Mouse (Mus musculus) kidney, embryonic 14.5 days (tissue): ENCODE results near the gene BC052040. TPM values are rescaled to one million over a fixed set of nuclear protein-coding genes. Genes with fewer than 3 reads are reported as not detected.

ENCODE experiments used
- ATAC-seq: fragments of 200-750 bp; cut with Nextera tagmentation; 2 replicates; pipeline ENCODE4 v1.8.0; 2017; ENCODE audit warnings: moderate number of reproducible peaks, mild to moderate bottlenecking, moderate TSS enrichment, moderate library complexity; ENCODE audit not compliant: low FRiP score, low TSS enrichment
- H3K27ac ChIP-seq: fragments of 300-500 bp; sonication (generic); 2 replicates; pipeline ENCODE4 v1.5.1; 2014; ENCODE audit warnings: low read depth, mild to moderate bottlenecking, low read length, moderate library complexity, mixed read lengths
- H3K27me3 ChIP-seq: fragments of 300-500 bp; sonication (generic); 2 replicates; pipeline ENCODE4 v1.6.1; 2014; ENCODE audit warnings: mild to moderate bottlenecking, low read length; ENCODE audit not compliant: control insufficient read depth, insufficient read depth
- H3K36me3 ChIP-seq: fragments of 300-500 bp; sonication (generic); 2 replicates; pipeline ENCODE4 v1.6.1; 2014; ENCODE audit warnings: low read length, mixed read lengths; ENCODE audit not compliant: control insufficient read depth, insufficient read depth
- H3K4me1 ChIP-seq: fragments of 300-500 bp; sonication (generic); 2 replicates; pipeline ENCODE4 v1.6.1; 2014; ENCODE audit warnings: low read length, mixed read lengths; ENCODE audit not compliant: control insufficient read depth, insufficient read depth
- H3K4me2 ChIP-seq: fragments of 300-500 bp; sonication (generic); replicated peaks from 2 replicates; pipeline ENCODE4 v1.6.1; 2014; ENCODE audit warnings: low read depth, mild to moderate bottlenecking, low read length
- H3K4me3 ChIP-seq: fragments of 300-500 bp; sonication (generic); 2 replicates; pipeline ENCODE4 v1.5.1; 2014; ENCODE audit warnings: mild to moderate bottlenecking, low read length
- H3K9ac ChIP-seq: fragments of 300-500 bp; sonication (generic); 2 replicates; pipeline ENCODE4 v1.6.1; 2014; ENCODE audit warnings: low read depth, mild to moderate bottlenecking, low read length, moderate library complexity
- H3K9me3 ChIP-seq: fragments of 300-500 bp; sonication (generic); 2 replicates; pipeline ENCODE4 v1.6.1; 2016; ENCODE audit warnings: low read length; ENCODE audit not compliant: control insufficient read depth
- WGBS: fragments of 180-500 bp; shearing (Covaris S2); extraction: QIAGEN DNeasy Blood & Tissue Kit; methylation state at CpG from one replicate; pipeline ENCODE4 v1.1.7; 2014; 5-methylcytosine and 5-hydroxymethylcytosine counted together
- polyA plus RNA-seq: library from polyadenylated mRNA; unstranded; fragments of >200 nt; fragmentation: Nextera tagmentation; extraction: Ambion mirVana; gene quantifications from 2 replicates; pipeline ENCODE4 v1.2.1, GENCODE M21; 2014

The BC052040 gene
- polyA plus RNA-seq, 1 experiment from 2014 or later = 16.2 TPM

DNA sequence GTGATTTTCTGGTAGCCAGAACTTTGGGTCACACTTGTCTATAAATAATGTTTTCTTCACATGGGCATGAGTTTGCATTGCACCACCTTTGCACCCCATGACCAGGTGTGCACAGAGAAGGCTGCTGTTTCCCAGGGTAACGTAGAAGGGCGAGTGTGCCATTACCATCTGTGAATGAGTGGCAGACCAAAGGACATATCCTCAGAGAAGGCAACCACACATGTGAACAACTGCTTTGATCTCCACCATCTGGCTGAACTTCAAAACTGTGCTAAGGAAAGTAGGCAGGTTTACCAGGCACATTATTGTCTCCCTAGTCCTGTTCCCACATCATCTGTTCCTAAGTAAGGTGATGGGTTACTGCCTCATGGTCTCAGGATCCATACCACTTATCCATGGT lies 86.0 kb downstream of the BC052040 start:
- 86% methylated on average over 2 of the region's 2 CpGs for whole genome bisulfite sequencing
- ATAC-seq = no peak
- no peak overlapping the region for H3K9ac ChIP-seq

DNA sequence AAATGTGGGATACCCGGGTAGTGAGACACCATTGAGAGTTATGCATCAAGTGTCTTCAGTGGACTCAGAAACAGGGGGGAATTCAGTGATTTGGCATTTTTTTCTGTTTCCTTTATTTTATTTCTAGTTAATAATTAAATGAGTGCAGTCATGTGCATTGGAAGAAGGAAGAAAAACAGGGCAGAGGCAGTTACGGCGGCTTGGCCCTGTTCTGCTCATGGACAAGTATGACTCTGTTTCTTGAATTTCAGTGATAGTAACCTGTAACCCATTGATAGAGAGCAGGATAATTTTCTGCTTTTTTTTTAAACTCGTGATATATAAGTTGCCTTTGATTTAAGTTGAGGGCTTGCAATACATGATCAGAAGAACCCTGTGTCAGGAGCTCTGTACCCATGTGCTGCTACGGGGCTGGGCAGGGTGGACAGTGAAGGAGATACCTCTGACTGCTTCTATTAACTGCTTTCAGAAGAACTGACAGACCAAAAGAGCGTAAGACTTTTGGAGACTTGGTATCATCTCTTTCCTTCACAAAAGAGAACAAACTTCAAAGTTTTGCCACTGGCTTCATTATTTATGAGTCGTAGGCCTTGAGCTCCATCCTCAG lies 91.6 kb downstream of the BC052040 start:
- peaks cover 3% of the 10 kb centered on the region; the same call in 1 of the 2 replicates for H3K4me1 ChIP-seq
- 72% methylated on average over 7 of the region's 7 CpGs for WGBS
- H3K9ac ChIP-seq = no peak overlapping the region
- ATAC-seq = peak; percentile 68; the same call in 1 of the 2 replicates
- peak overlapping the region; percentile 57 for H3K27ac ChIP-seq
- no peaks in the 10 kb centered on the region for H3K27me3 ChIP-seq
- H3K4me3 ChIP-seq = no peak overlapping the region
- no peaks in the 10 kb centered on the region for H3K36me3 ChIP-seq
- H3K4me2 ChIP-seq = no peak overlapping the region
- no peaks in the 10 kb centered on the region for H3K9me3 ChIP-seq

More for the DNA sequence above, 86.0 kb downstream of the BC052040 start:
- Histone ChIP-seq H3K27me3 (no peaks in the 10 kb centered on the region), H3K4me3 (no peak overlapping the region), H3K9me3 (no peaks in the 10 kb centered on the region), H3K36me3 (no peaks in the 10 kb centered on the region), H3K27ac (no peak overlapping the region), H3K4me1 (no peaks in the 10 kb centered on the region), H3K4me2 (no peak overlapping the region)

DNA sequence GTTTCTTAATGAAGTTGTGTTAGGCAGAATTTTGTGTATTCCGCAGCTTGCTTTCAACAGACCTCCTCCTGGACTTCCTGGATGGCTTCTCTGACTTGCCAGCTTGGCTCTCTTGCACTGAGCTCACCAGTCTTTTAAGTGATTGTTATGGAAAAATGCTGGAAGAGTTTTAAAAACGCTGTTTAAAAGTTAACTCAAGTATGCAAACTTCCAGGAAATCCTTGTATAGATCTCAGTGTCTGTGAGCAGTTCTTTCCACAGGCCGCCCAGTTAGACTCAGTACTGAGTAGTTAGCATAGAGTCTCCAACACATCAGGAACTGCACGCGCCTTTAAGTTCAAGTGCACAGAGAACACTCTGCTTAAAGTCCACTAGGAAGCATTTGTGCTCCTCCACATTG lies 97.3 kb downstream of the BC052040 start:
- no peaks in the 10 kb centered on the region for H3K36me3 ChIP-seq
- ATAC-seq = no peak
- H3K27me3 ChIP-seq = no peaks in the 10 kb centered on the region
- peaks cover 3% of the 10 kb centered on the region; the same call in 1 of the 2 replicates for H3K4me1 ChIP-seq
- H3K4me2 ChIP-seq = no peak overlapping the region
- no peak overlapping the region for H3K4me3 ChIP-seq
- H3K27ac ChIP-seq = no peak overlapping the region
- 81% methylated on average over 5 of the region's 5 CpGs for WGBS
- H3K9me3 ChIP-seq = no peaks in the 10 kb centered on the region
- H3K9ac ChIP-seq = no peak overlapping the region

DNA sequence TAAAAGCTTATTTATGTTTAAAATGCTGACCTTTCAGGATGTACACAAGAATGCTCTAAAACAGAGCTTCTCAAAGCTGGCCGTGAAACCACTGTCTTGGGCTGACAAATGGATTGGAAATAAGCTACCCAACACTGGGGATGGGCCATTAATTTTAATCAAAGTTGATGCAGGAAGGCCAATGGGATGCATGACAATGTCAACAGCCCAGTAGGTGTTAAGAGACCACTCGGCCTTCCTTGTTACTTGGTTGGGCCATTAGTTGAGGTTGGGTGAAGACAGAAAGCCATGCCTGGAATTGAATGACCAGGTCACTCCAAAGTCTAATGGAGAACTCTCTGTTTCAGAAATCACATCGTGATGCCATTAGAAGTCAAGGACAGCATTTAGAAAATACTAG lies 103.7 kb downstream of the BC052040 start:
- Histone ChIP-seq H3K9me3 (no peaks in the 10 kb centered on the region), H3K4me1 (peaks cover 5% of the 10 kb centered on the region), H3K27me3 (no peaks in the 10 kb centered on the region), H3K36me3 (no peaks in the 10 kb centered on the region), H3K9ac (no peak overlapping the region), H3K4me3 (no peak overlapping the region), H3K4me2 (no peak overlapping the region), H3K27ac (no peak overlapping the region)
- WGBS = 22% methylated on average over 3 of the region's 3 CpGs
- ATAC-seq = peak; percentile 90

DNA sequence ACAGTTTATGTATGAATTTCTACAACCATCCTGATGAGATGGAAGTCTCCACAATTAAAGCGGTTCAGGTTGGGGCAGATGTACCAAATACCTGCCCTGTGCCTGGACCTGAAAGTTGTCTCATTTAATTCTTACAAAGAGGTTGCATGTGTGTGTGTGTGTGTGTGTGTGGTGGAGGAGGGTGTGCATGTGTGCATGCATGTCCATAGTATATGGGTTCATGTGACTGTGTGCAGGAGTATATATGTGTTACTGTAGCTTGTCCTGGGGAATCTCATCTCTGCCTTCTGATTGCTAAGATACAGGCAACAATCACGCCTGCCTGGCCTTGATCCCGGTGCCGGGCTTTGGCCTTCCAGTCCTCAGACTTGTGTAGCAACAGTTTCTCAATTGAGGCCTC lies 106.1 kb downstream of the BC052040 start:
- Histone ChIP-seq H3K4me3 (no peak overlapping the region), H3K36me3 (no peaks in the 10 kb centered on the region), H3K27me3 (no peaks in the 10 kb centered on the region), H3K4me2 (no peak overlapping the region), H3K9ac (no peak overlapping the region), H3K4me1 (peaks cover 5% of the 10 kb centered on the region), H3K27ac (no peak overlapping the region; the same call in 1 of the 2 replicates), H3K9me3 (no peaks in the 10 kb centered on the region)
- no peak for ATAC-seq
- WGBS = 85% methylated on average over 4 of the region's 4 CpGs

DNA sequence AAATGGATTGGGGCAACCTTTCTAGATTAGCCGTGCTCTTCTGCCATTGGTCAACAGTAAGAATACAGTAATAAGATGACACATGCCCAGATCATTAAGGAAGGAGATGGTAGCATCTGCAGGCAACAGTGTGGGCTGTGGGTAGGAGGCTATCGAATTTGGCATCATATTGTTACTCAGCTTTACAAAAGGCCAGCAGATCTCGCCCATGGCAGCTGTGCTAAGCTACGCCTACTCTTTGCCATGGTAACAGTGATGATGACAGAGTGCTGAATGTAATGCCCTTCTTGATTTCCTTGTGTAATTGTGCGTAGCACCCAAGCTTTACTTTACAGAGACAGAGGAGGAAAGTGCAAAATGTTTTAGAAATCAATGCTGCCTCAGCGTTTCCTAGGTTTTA lies 106.8 kb downstream of the BC052040 start:
- ATAC-seq = peak; percentile 78; the same call in 1 of the 2 replicates
- no peak overlapping the region for H3K9ac ChIP-seq
- H3K4me1 ChIP-seq = peaks cover 5% of the 10 kb centered on the region
- no peak overlapping the region for H3K4me2 ChIP-seq
- WGBS = 64% methylated on average over 6 of the region's 6 CpGs
- H3K9me3 ChIP-seq = no peaks in the 10 kb centered on the region
- no peak overlapping the region for H3K27ac ChIP-seq
- H3K27me3 ChIP-seq = no peaks in the 10 kb centered on the region
- no peaks in the 10 kb centered on the region for H3K36me3 ChIP-seq
- H3K4me3 ChIP-seq = no peak overlapping the region

DNA sequence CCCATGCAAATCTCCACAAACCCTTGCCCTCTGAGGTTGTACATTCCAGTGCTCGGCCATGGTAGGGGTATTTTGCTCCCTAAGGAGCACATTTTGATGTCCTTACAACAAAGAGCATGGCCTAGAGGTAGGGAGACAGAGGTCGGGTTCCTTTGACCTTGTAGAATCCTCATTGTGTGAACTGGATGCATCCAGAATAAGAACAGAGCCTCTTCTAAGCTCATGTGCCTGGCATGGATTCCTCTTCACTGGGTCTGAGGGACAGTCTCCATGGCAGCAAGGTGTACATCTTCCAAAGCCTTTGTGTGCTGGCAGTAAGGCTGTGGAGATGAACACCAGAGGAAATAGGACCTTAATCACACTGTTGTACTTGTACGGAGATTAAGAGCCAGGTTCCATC lies 112.3 kb downstream of the BC052040 start:
- Histone ChIP-seq H3K4me3 (no peak overlapping the region), H3K36me3 (0 out of 2 replicates have a peak, but pooled peaks cover 2% of the 10 kb centered on the region), H3K27ac (no peak overlapping the region), H3K9ac (no peak overlapping the region), H3K27me3 (no peaks in the 10 kb centered on the region), H3K4me1 (no peaks in the 10 kb centered on the region), H3K4me2 (no peak overlapping the region), H3K9me3 (no peaks in the 10 kb centered on the region)
- 82% methylated on average over 3 of the region's 3 CpGs for WGBS
- no peak for ATAC-seq

DNA sequence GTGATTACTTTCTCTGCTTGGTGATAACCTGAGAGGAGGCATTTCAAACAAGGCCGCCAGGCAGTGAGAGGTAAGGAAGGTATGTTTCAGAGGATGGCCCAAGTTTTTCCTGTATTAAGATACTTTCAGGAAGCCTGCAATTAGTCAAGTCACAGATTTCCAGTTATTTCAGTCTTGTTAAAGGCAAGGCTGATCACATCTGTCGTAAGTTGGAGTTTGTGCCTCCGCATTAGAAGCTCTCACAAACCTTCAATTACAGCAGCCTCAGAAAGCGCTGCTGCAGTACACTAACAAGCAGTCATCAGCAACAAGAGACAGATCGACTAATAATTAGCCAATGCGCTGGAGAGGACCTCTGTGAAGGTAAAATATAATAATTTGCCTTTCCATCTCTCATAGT lies 112.9 kb downstream of the BC052040 start:
- Histone ChIP-seq H3K27me3 (no peaks in the 10 kb centered on the region), H3K36me3 (0 out of 2 replicates have a peak, but pooled peaks cover 2% of the 10 kb centered on the region), H3K9ac (no peak overlapping the region), H3K9me3 (no peaks in the 10 kb centered on the region), H3K27ac (no peak overlapping the region), H3K4me2 (no peak overlapping the region), H3K4me1 (no peaks in the 10 kb centered on the region), H3K4me3 (no peak overlapping the region)
- 88% methylated on average over 6 of the region's 6 CpGs for WGBS
- no peak for ATAC-seq

DNA sequence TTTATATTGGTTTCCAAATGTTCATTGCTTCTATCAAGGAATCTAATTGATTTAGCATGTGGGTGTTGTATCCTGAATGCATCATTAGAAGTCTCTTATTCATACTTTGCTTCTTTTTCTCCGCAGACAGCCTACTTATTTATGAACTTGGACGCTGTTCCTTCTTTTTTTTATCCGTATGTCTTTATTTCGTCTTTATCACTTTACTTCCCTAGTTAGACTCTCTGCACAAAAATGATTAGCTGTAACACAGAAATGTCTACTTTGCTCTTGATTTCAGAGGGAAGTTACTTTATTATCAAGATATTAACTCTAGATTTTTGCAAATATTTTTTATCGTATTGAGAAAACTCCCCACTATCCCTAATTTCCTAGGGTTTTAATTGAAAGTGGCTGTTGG lies 117.5 kb downstream of the BC052040 start:
- Histone ChIP-seq H3K9me3 (no peaks in the 10 kb centered on the region), H3K4me3 (no peak overlapping the region), H3K36me3 (no peaks in the 10 kb centered on the region), H3K4me2 (no peak overlapping the region), H3K4me1 (no peaks in the 10 kb centered on the region), H3K9ac (no peak overlapping the region), H3K27me3 (no peaks in the 10 kb centered on the region), H3K27ac (no peak overlapping the region)
- ATAC-seq = no peak
- 87% methylated on average over 5 of the region's 5 CpGs for WGBS
